Mouse (Mus musculus) ES-E14 (cell line): ENCODE measurements around the gene Rd3l.

Experiments used
- HCFC1 ChIP-seq: IDR thresholded peaks from 2 replicates; pipeline ENCODE4 v1.6.1; 2012; ENCODE audit warnings: low read length, inconsistent platforms, borderline replicate concordance; ENCODE audit not compliant: insufficient read depth
- MAFK ChIP-seq: IDR thresholded peaks from 2 replicates; pipeline ENCODE4 v1.6.1; 2014; ENCODE audit warnings: mild to moderate bottlenecking, low read depth, low read length, inconsistent platforms; ENCODE audit not compliant: insufficient read depth
- ZC3H11A ChIP-seq: IDR thresholded peaks from 2 replicates; pipeline ENCODE4 v1.6.1; 2012; ENCODE audit warnings: low read depth, mild to moderate bottlenecking, inconsistent platforms, low read length, borderline replicate concordance
- ZNF384 ChIP-seq: IDR thresholded peaks from 2 replicates; pipeline ENCODE4 v1.6.1; 2012; ENCODE audit warnings: low read depth, low read length, inconsistent platforms

DNA sequence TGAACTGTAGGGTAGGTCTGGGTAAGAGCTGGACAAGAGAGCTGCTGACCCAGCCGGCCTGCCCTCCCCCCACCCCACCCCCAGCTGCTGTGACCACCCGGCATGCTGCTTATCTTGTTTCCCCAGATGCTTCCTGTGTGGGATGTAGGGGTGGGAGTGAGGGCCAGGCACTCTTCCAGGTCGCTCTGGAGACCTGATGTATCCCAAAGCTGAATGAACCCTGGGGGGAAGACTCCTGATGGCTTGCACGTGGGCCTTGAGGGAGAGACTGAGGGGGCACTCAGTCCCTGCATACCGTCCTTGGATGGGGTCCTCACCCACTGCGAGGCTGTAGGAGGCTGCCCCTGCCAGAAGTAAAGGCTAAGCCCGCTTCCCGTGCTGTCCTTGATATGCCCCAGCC lies 36.0 kb downstream of the Rd3l start:
- TF ChIP-seq MAFK (no peak), HCFC1 (no peak), ZC3H11A (no peak), ZNF384 (no peak)
